Mouse (Mus musculus) kidney, adult 2 months (tissue): ENCODE measurements around the gene Med6. TPM values are rescaled to one million over a fixed set of nuclear protein-coding genes. Genes with fewer than 3 reads are reported as not detected.

ENCODE experiments used
- DNase-seq: peaks from one replicate; pipeline ENCODE4 v3.0.0; 2021
- H3K27ac ChIP-seq: fragments of 200-500 bp; 2 replicates; pipeline ENCODE4 v1.5.1; 2012; ENCODE audit warnings: low read depth, low read length, control low read depth, inconsistent platforms; ENCODE audit not compliant: insufficient read depth
- H3K27me3 ChIP-seq: fragments of 200-500 bp; replicated peaks from 2 replicates; pipeline ENCODE4 v1.6.1; 2012; ENCODE audit warnings: mild to moderate bottlenecking, moderate library complexity, low read length, inconsistent platforms; ENCODE audit not compliant: control insufficient read depth, insufficient read depth
- H3K36me3 ChIP-seq: fragments of 200-500 bp; 2 replicates; pipeline ENCODE4 v1.6.1; 2012; ENCODE audit warnings: mild to moderate bottlenecking, moderate library complexity, low read length, inconsistent platforms; ENCODE audit not compliant: control insufficient read depth, insufficient read depth
- H3K4me1 ChIP-seq: fragments of 200-500 bp; 2 replicates; pipeline ENCODE4 v1.6.1; 2011; ENCODE audit warnings: low read length; ENCODE audit not compliant: control insufficient read depth, insufficient read depth
- H3K4me3 ChIP-seq: fragments of 200-500 bp; 2 replicates; pipeline ENCODE4 v1.5.1; 2011; ENCODE audit warnings: mild to moderate bottlenecking, low read depth, low read length, control low read depth; ENCODE audit not compliant: insufficient read depth
- CTCF ChIP-seq: fragments of 200-500 bp; conservative IDR thresholded peaks from 2 replicates; pipeline ENCODE4 v1.5.1; 2011; ENCODE audit warnings: low read depth, mild to moderate bottlenecking, control low read depth, low read length, moderate library complexity, mixed read lengths; ENCODE audit not compliant: insufficient read depth, insufficient read length
- POLR2A ChIP-seq: fragments of 200-500 bp; IDR thresholded peaks from one replicate; pipeline ENCODE4 v1.6.1; 2011; ENCODE audit warnings: low read depth, low read length, control low read depth
- WGBS: fragments of 180-500 bp; shearing (Covaris S2); methylation state at CpG from one replicate; pipeline ENCODE4 v1.1.7; 2018; 5-methylcytosine and 5-hydroxymethylcytosine counted together
- polyA plus RNA-seq: library from polyadenylated mRNA; depleted of rRNA; stranded (reverse); fragments of >200 nt; gene quantifications from 2 replicates; pipeline ENCODE4 v1.2.3, GENCODE M21; 2012

The Med6 gene
- polyA plus RNA-seq, 1 experiment: 8.6 TPM

DNA sequence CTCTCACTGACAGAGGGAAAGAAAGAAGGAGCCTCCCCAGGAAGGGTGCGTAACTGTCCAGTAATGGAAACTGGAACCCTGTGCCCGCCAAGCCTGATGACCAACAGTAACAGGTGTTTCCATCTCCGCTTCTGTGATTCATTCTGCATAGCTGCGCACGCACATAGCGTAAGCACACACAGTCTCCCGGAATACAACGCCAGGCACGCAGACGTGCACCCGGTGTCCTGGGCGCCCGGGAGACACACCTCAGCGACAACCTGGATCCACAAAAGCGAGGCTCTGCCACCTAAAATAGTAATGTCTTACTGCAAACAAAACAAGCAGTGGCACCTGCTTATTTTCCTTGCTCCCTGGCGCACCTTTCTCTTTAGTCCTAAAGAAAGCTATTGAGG is 35.7 kb upstream of the Med6 start:
- Histone ChIP-seq H3K4me3 (no peak overlapping the region), H3K4me1 (no peaks in the 10 kb centered on the region), H3K27me3 (0 out of 2 replicates have a peak, but pooled peaks cover 2% of the 10 kb centered on the region), H3K36me3 (no peaks in the 10 kb centered on the region), H3K27ac (no peak overlapping the region)
- no peak for DNase-seq
- WGBS: 4% methylated on average over 16 of the region's 16 CpGs
- TF ChIP-seq CTCF (no peak), POLR2A (no peak)

DNA sequence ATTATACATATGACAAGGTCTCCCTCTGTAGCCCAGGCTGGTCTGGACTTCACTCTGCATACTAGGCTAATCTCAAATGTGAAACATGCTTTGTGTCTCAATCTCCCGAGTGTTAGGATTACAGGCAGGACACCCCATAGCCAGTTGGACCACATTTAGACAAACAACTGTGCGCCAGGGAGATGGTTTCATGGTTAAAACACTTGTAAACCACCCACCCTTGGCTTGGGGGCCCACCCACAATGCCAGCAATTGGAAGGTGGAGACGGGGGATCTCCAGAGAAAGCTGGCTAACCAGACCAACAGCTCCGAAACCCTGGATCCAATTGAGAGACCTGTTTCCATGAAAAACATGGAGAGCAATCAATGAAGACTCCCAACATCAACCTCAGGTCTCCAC is 33.3 kb upstream of the Med6 start:
- TF ChIP-seq CTCF: no peak
- TF ChIP-seq POLR2A: no peak
- 95% methylated on average over 4 of the region's 4 CpGs for WGBS
- Histone ChIP-seq H3K27me3 (0 out of 2 replicates have a peak, but pooled peaks cover 2% of the 10 kb centered on the region), H3K27ac (no peak overlapping the region), H3K4me1 (no peaks in the 10 kb centered on the region), H3K4me3 (no peak overlapping the region), H3K36me3 (no peaks in the 10 kb centered on the region)
- DNase-seq: no peak

DNA sequence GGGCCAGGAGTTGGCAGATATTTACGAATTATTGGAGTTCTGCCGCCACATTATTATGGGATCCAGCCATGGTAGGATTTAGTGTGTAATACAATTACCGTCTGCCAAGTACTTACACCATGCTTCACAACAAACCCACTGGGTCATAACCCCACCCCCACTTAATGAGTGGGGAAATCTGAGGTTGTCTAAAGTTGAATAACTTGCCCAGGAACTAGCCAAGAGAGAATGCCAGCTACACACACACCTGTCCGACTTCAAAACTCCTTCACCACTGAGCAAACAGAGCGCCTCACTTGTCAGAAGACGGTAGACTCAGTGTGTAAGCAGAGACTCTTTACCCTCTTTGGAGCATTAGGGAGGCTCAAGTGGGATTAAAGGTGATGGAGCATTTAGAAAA is 32.6 kb upstream of the Med6 start:
- no peaks in the 10 kb centered on the region for H3K36me3 ChIP-seq
- no peak overlapping the region for H3K4me3 ChIP-seq
- 84% methylated on average over 6 of the region's 6 CpGs for WGBS
- no peaks in the 10 kb centered on the region for H3K4me1 ChIP-seq
- H3K27ac ChIP-seq: no peak overlapping the region
- DNase-seq: no peak
- TF ChIP-seq CTCF (no peak), POLR2A (no peak)
- H3K27me3 ChIP-seq: 0 out of 2 replicates have a peak, but pooled peaks cover 2% of the 10 kb centered on the region

DNA sequence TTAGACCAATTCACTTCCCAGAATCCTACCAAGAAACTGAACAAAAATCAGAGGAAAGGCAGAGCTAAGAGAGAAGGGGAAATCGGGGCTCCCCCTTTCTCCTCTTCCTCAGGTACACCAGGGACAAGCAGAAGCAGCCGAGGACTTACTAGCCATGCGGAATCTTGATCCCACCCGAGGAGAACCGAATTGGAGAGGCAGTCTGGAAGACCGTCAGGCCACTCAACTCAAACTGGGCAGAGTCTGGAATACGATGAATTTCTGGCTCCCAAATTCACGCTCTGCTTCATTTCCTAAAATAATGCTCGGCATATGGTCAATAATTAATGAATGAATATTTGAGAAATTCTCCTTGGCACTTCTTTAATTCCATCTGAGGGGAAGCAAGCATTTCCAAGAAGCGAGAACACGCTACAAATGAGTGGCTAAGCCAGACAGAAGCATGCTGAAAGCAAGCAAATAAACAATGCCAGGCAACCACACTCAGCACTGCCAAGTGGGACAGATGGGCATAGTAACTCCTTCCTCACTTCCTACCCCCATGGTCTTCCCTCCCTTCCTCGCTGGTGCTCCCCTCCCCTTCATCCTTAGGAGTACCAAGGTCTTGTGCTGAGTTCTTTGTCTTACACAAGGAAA is 31.5 kb upstream of the Med6 start:
- no peaks in the 10 kb centered on the region for H3K27me3 ChIP-seq
- no peaks in the 10 kb centered on the region for H3K36me3 ChIP-seq
- no peak overlapping the region for H3K27ac ChIP-seq
- H3K4me3 ChIP-seq: no peak overlapping the region
- 57% methylated on average over 12 of the region's 12 CpGs for WGBS
- TF ChIP-seq CTCF (no peak), POLR2A (no peak)
- no peaks in the 10 kb centered on the region for H3K4me1 ChIP-seq
- no peak for DNase-seq

DNA sequence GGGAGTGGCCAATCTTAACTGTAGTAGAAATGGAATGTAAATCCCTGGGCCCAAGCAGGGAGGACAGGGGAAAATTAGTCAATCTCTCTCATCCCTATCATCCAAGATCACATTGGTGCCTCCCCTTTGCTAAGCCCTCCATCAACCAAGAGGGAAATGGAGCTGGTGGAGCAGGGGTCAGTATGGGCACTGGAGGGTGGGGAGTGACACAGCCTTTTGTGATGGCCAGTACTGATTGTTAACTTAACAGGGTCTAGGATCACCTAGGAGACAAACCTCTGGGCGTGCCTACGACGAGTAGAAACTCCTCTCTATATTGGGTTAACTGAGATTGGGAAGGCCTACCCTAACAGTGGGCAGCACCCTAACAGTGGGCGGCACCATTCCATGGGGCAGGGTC is 28.6 kb upstream of the Med6 start:
- Histone ChIP-seq H3K27me3 (no peaks in the 10 kb centered on the region), H3K27ac (no peak overlapping the region), H3K4me1 (no peaks in the 10 kb centered on the region), H3K36me3 (no peaks in the 10 kb centered on the region), H3K4me3 (no peak overlapping the region)
- no peak for TF ChIP-seq POLR2A
- TF ChIP-seq CTCF: no peak
- DNase-seq: no peak
- 80% methylated on average over 4 of the region's 4 CpGs for WGBS

DNA sequence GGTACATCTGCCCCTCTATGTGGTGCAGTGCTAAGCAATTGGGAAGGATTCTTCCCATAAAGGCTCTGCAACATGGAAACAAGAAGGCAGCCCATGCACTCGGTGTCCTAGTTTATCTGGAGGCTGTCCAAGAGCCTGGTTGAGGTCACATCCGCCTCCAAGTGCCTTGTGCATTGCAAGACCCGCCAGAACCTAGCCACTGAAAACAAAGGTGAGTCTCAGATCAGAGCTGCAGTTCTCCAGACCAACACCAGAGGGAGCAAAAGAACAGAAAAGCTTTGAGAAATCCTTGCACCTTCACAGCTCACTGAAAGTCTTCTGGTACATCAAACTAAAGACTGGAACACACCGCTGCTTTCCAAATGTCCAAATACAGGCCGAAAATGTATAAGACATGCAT is 24.5 kb upstream of the Med6 start:
- H3K4me1 ChIP-seq: no peaks in the 10 kb centered on the region
- H3K27ac ChIP-seq: no peak overlapping the region
- WGBS: 6% methylated on average over 5 of the region's 5 CpGs
- DNase-seq: peak; percentile 79
- no peak overlapping the region for H3K4me3 ChIP-seq
- H3K27me3 ChIP-seq: no peaks in the 10 kb centered on the region
- no peaks in the 10 kb centered on the region for H3K36me3 ChIP-seq
- TF ChIP-seq POLR2A: no peak
- peak; percentile 66 for TF ChIP-seq CTCF

DNA sequence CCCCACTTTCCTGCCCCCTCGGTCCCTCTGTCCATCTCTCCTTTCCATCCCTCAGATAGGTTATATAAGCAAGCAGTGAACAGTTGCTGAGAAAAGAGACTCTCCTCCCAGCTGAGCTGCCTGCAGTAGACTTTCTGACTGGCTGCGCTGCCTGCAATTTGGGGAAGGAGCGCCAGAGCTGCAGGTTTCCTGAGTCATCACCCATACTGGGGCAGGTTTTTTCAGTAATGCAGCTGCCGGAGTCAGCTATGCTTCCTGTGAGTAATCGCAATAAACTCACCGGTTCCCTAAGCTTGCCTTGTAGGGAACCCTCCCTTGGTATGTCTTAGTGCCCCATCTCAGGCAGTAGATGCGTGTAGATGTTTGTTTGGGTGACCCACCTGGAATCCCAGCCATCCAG is 22.2 kb upstream of the Med6 start:
- H3K4me3 ChIP-seq: no peak overlapping the region
- no peaks in the 10 kb centered on the region for H3K36me3 ChIP-seq
- no peaks in the 10 kb centered on the region for H3K27me3 ChIP-seq
- H3K4me1 ChIP-seq: no peaks in the 10 kb centered on the region
- DNase-seq: no peak
- 63% methylated on average over 7 of the region's 7 CpGs for WGBS
- TF ChIP-seq POLR2A: no peak
- no peak for TF ChIP-seq CTCF
- H3K27ac ChIP-seq: no peak overlapping the region

DNA sequence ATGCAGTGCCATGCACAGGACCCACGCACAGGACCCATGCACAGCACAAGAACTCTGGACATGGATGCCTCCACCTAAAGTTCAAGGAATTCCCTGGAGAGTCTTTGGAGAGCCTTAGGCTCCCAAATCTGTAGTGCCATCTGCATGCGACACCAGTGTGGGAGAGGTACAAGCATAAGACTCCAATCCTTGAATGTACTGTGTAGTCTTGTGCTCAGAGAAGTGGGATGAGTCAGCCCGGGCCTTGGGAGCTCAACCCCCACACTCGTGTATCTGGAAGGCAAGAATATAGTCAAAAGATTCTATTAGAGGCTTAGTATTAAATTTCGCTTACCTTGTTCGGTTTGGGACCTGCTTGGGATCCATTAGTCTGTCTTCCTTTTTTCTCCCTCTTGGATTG is 21.0 kb upstream of the Med6 start:
- TF ChIP-seq POLR2A: no peak
- TF ChIP-seq CTCF: no peak
- no peaks in the 10 kb centered on the region for H3K27me3 ChIP-seq
- no peak overlapping the region for H3K4me3 ChIP-seq
- no peaks in the 10 kb centered on the region for H3K4me1 ChIP-seq
- H3K27ac ChIP-seq: no peak overlapping the region
- DNase-seq: no peak
- H3K36me3 ChIP-seq: no peaks in the 10 kb centered on the region
- 72% methylated on average over 6 of the region's 6 CpGs for WGBS
